Mouse (Mus musculus) megakaryocyte, embryonic 14.5 days (primary cell): ENCODE measurements at regions not wholly inside any gene's neighbourhood (a gene's known extent, or its start where the extent isn't known, plus 50 kb on each side); places are given as distances from the start of the nearest gene placed in this dataset.

ENCODE experiments used
- H3K27me3 ChIP-seq: replicated peaks from 2 replicates; pipeline ENCODE3; 2012; ENCODE audit warnings: inconsistent platforms
- H3K36me3 ChIP-seq: replicated peaks from 2 replicates; pipeline ENCODE3; 2012; ENCODE audit warnings: low read length, inconsistent platforms, mixed read lengths
- H3K4me1 ChIP-seq: 2 replicates; pipeline ENCODE4 v1.6.1; 2012; ENCODE audit warnings: inconsistent platforms
- H3K4me3 ChIP-seq: replicated peaks from 2 replicates; pipeline ENCODE3; 2012; ENCODE audit warnings: moderate library complexity, mild to moderate bottlenecking, inconsistent platforms
- H3K9me3 ChIP-seq: 2 replicates; pipeline ENCODE4 v1.6.1; 2012; ENCODE audit warnings: inconsistent platforms
- FLI1 ChIP-seq: IDR thresholded peaks from 2 replicates; pipeline ENCODE4 v1.6.1; 2012; ENCODE audit warnings: low read length, inconsistent platforms, mixed read lengths
- GATA1 ChIP-seq: IDR thresholded peaks from 3 replicates; pipeline ENCODE4 v1.6.1; 2012; ENCODE audit warnings: mixed read lengths, low read length, inconsistent platforms, borderline replicate concordance

DNA sequence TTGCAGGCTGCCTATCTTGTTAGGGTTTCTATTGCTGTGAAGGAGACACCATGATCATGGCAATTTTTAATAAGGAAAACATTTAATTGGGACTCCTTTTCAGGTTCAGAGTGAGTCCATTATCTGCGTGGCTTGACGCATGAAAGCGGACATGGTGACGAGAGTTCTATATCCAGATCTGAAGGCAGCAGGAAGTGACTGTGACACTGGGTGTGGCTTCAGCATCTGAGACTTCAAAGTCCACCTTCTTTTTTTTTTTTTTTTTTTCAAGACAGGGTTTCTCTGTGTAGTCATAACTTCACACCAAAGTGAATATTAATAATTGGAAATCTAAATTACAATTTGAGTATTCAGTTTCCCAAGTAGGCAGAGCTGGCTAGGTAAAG lies 118.1 kb downstream of the Sptssa start:
- TF ChIP-seq GATA1: no peak
- TF ChIP-seq FLI1: no peak
- Histone ChIP-seq H3K27me3 (peaks cover 1% of the 10 kb centered on the region), H3K36me3 (no peaks in the 10 kb centered on the region), H3K9me3 (peaks cover 3% of the 10 kb centered on the region; the same call in 1 of the 2 replicates), H3K4me1 (no peaks in the 10 kb centered on the region), H3K4me3 (no peak overlapping the region)

DNA sequence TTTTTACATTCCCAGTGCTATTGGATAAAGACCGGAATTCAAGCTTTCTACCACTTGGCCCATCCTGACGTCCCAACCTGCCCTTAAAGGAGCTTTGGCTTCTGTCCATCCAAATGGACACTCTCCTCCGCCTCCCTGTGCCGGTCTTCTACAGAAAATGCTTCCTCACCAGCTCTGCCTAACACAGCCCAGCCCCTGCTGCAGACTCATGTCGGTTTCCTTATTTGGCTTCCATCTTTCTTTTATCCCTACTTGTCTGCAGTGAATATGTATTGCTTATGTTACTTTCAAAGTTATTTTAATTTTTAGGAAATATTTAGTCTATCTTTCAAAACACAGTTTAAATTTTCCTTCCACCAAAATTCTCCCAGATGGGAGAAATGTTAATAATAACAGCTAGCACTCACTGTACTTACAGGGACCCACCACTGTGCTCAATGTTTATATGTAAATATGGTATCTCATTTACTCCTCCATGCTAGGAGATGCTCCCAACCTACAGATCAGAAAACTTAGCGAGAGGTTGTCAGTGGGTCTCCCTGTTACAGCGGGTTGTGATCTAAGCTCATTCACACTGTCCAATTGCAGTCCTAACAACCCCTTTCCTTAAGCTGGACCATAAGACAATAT lies 118.6 kb downstream of the Sptssa start:
- H3K9me3 ChIP-seq: peaks cover 3% of the 10 kb centered on the region; the same call in 1 of the 2 replicates
- TF ChIP-seq FLI1 (no peak), GATA1 (no peak)
- no peak overlapping the region for H3K4me3 ChIP-seq
- H3K27me3 ChIP-seq: peaks cover 1% of the 10 kb centered on the region
- H3K4me1 ChIP-seq: no peaks in the 10 kb centered on the region
- no peaks in the 10 kb centered on the region for H3K36me3 ChIP-seq

DNA sequence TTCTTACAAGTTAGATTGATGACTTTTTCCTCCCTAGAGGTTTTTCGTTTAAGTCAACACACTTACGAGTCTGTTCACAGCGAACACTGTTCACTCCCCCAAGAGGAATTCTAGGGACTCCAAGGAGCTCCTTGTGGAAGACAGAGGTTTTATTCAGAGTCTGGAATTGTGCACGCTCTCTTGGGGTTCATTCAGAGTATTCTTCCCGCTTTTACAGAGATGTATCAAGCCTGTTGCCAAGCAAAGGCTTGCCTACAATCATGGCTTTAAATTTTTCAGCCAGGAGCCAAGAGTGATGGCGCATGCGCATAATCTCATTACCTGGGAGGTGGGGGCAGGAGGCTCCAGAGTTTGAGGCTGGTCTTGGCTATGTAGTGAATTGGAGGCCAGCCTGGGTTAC lies 119.4 kb downstream of the Sptssa start:
- TF ChIP-seq GATA1: no peak
- TF ChIP-seq FLI1: no peak
- Histone ChIP-seq H3K36me3 (no peaks in the 10 kb centered on the region), H3K4me1 (no peaks in the 10 kb centered on the region), H3K27me3 (peaks cover 1% of the 10 kb centered on the region), H3K4me3 (no peak overlapping the region), H3K9me3 (peaks cover 3% of the 10 kb centered on the region; the same call in 1 of the 2 replicates)

DNA sequence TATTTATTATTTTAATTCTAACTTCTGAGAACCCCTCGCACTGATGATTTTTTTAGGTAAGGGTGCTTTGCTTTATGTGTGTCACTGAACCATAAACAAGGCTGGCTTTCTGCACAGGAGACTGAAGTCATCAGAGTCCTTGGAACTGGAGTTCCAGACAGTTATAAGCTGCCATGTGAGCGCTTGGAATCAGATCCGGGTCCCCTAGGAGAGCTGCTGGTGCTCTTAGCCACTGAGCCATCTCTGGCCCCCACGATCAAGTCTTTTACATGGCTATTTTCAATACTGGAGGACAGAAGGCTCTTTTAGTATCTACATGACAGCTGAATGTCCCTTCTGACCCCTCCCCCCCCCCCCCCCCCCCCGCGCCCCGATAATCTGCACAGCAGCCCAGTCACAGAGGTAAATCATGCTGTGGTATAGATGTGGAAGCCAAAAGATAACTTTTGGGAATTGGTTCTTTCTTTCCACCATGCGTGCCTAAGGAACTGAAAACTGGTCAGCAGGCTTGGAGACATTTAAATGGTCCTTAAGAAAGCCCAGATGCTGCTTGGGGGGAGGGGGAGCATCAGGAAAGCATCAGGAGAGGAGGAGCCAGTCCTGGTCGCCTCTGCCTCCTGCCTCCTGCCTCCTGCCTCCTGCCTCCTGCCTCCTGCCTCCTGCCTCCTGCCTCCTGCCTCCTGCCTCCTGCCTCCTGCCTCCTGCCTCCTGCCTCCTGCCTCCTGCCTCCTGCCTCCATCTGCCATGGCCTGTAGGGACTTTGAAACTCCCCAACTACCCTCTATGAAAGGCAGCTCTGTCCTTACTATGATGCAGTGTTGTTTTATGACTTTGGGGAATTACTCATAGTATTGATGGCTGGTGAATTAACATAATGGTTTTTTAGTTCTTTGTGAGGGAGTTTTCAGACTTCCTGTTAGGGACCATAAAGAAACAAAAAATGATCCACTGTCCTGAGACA lies 120.5 kb downstream of the Sptssa start:
- TF ChIP-seq GATA1 (no peak), FLI1 (no peak)

DNA sequence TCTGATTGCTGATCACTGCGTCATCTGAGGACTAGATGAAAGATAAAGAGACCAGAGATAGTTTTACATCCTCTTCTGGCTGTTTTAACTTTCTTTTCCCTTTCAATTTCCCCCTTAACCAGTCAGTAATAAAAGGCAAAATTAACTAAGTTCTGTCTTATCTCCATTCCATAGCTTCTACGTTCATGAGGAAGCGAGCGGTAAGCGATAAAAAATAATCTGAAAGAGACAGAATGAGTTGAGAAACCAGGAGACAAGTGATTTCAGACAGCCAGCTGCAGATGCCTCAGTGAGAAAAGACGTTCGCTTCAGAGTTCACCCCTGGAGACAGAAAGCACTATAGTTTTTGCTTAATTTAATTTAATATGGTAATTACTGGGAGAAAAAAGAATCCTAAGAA lies 121.5 kb downstream of the Sptssa start:
- TF ChIP-seq FLI1 (no peak), GATA1 (no peak)
- Histone ChIP-seq H3K4me1 (no peaks in the 10 kb centered on the region), H3K4me3 (no peak overlapping the region), H3K27me3 (peaks cover 3% of the 10 kb centered on the region), H3K36me3 (no peaks in the 10 kb centered on the region), H3K9me3 (no peaks in the 10 kb centered on the region)

More for the DNA sequence above, 120.5 kb downstream of the Sptssa start:
- H3K4me1 ChIP-seq: no peaks in the 10 kb centered on the region
- H3K36me3 ChIP-seq: no peaks in the 10 kb centered on the region
- H3K9me3 ChIP-seq: no peaks in the 10 kb centered on the region
- H3K27me3 ChIP-seq: peaks cover 1% of the 10 kb centered on the region
- no peak overlapping the region for H3K4me3 ChIP-seq

DNA sequence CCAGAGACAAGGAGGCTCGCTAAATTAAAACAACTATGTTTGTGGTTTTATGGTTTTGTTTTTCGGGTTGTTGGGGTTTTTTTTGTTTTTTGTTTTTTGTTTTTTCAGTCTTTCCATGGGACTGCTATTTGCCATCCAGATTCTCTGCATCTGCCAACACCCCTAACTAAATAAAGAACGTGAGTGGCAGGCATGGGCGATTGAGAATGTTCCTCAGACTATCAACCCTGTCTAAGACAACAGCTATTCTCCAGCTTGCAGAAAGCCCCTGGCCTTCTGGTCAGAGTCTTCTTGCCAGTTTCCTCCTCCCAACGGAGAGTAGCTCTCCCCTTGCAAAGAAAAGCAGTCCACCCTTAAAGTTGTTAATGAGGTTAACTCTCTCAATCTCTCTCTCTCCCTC lies 123.2 kb downstream of the Sptssa start:
- Histone ChIP-seq H3K36me3 (no peaks in the 10 kb centered on the region), H3K4me1 (no peaks in the 10 kb centered on the region), H3K27me3 (peaks cover 3% of the 10 kb centered on the region), H3K9me3 (no peaks in the 10 kb centered on the region), H3K4me3 (no peak overlapping the region)
- no peak for TF ChIP-seq GATA1
- no peak for TF ChIP-seq FLI1

DNA sequence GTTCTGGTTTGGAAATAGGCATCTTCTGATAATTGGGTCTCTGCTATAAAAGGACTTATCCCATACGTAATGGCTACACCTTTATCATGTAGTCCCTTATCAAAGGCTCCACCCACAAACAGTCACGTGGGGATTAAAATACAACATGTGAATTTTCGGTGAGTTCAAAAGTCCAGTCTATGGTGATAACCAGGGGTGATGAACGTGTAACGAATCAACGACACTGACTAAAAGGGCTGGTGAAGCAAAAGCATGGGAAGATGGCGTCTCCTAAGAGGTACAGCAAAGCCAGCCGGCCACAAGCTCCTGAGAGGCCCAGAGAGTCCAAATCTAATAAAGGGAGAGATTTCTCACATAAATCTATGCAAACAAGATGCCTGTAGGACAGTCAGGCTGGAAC lies 124.3 kb downstream of the Sptssa start:
- no peak for TF ChIP-seq GATA1
- TF ChIP-seq FLI1: no peak
- Histone ChIP-seq H3K27me3 (peaks cover 2% of the 10 kb centered on the region), H3K9me3 (peaks cover under 1% of the 10 kb centered on the region), H3K36me3 (no peaks in the 10 kb centered on the region), H3K4me3 (no peak overlapping the region), H3K4me1 (no peaks in the 10 kb centered on the region)

DNA sequence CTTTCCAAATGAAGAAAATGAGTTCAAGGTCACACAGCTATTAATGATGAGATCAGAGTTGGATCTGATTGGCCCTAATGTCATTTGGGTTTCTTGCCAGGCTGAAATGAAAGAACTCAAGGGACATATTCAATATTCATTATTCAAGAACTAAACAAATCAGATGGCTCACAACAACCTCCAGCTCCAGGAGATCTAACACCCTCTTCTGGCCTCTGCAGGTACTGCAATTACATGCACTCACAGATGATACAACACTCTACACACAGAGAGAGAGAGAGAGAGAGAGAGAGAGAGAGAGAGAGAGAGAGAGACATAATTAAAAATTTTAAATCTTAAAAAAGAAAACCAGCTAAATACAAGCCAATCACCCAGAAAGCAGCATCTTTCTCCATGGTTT lies 128.3 kb downstream of the Sptssa start:
- Histone ChIP-seq H3K4me1 (no peaks in the 10 kb centered on the region), H3K27me3 (peaks cover 2% of the 10 kb centered on the region), H3K9me3 (peaks cover 14% of the 10 kb centered on the region), H3K4me3 (no peak overlapping the region), H3K36me3 (no peaks in the 10 kb centered on the region)
- no peak for TF ChIP-seq GATA1
- TF ChIP-seq FLI1: no peak

DNA sequence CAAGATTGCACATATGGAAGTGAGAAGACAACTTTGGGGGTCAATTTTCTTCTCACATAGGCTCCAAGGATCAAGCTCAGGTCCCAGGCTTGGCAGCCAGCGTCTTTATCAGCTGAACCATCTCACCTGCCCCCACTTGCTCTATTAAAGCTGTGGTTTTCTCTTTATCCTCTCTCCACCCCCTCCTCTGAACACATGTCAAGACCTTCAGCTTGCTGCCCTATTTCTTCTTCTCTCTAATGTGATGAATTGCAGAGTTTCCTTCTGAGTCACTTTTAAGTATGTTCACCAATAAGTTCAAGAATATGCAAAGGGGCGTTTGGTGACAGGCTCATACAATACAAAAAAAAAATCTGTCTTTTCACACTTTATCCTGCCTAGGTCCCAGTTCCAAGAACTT lies 128.8 kb downstream of the Sptssa start:
- Histone ChIP-seq H3K4me1 (no peaks in the 10 kb centered on the region), H3K36me3 (no peaks in the 10 kb centered on the region), H3K4me3 (no peak overlapping the region), H3K27me3 (peaks cover 2% of the 10 kb centered on the region), H3K9me3 (peaks cover 14% of the 10 kb centered on the region)
- TF ChIP-seq GATA1: no peak

DNA sequence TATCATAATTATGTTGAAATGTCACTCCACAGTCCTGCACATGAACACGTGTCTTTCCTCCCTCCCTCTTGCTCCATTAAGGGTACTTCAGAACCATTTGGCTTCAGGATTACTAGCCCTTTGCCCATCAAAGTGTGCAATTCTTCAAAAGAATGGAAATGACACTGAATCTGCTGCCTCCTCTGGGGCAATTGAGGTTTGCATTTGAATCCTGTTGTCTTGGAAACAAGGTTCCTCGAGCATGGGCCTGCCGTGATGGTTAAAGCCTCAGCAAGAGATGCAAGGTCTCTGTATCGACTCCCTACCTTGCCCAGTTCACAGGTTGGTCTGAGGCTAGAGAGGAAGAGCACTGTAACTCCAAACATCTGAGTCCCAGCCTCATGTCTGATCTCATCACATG lies 136.0 kb downstream of the Sptssa start:
- Histone ChIP-seq H3K4me3 (no peak overlapping the region), H3K4me1 (no peaks in the 10 kb centered on the region), H3K36me3 (no peaks in the 10 kb centered on the region), H3K27me3 (peaks cover 4% of the 10 kb centered on the region), H3K9me3 (peaks cover 10% of the 10 kb centered on the region; the same call in 1 of the 2 replicates)
- no peak for TF ChIP-seq FLI1
- TF ChIP-seq GATA1: no peak
